Mouse (Mus musculus) lung, postnatal 0 days (tissue): ENCODE measurements around the gene Ugt1a6a.

Experiments used
- CTCF ChIP-seq: IDR thresholded peaks from 2 replicates; pipeline ENCODE4 v1.5.1; 2016; ENCODE audit warnings: antibody characterized with exemption, mild to moderate bottlenecking
- EP300 ChIP-seq: IDR thresholded peaks from 2 replicates; pipeline ENCODE4 v1.6.1; 2016; ENCODE audit warnings: antibody characterized with exemption, mild to moderate bottlenecking, control low read depth

DNA sequence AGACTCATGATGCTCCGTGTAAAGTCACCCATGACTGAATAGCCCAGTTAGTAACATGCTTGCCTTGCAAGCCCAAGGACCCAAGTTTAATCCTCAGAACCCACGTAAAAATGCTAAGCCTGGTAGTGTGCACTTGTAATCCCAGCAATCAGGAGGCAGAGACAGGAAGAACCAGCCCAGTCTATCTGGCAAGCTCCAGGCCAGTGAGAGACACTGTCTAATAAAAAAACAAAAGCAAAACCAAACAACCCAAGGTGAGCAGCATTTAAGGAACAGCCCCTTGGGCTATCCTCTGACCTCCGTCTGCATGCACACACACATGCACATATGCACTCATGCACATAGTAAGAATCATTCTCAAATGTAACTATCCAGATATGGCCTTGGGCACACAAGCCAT lies 95.0 kb downstream of the Ugt1a6a start:
- TF ChIP-seq CTCF (no peak), EP300 (no peak)
